Mouse (Mus musculus) adrenal gland (tissue): ENCODE results near the gene Dlx4.

Experiments used
- intact Hi-C: fragments of 180-260 bp; cut with DNase I; formaldehyde crosslinking; loops from one replicate; pipeline ENCODE4 v1.15.1; 2025
- long read RNA-seq, 2 experiments: library from polyadenylated mRNA; unstranded; transcript quantifications; one replicate each; pipeline ENCODE4 v2.0.0; 2020; ENCODE audit warnings: borderline replicate concordance in 1 of 2; ENCODE audit not compliant: insufficient replicate concordance in 1 of 2

The Dlx4 gene
- long read RNA-seq, experiment 1, result 0 reads
- long read RNA-seq, experiment 2, result 0 reads

- intact Hi-C loops, result no loop called here
Measured at GRCm38 (mm10) chr11:95145851-95146403, at the start of gene Dlx4. Dlx4 (minus strand) TSS chr11:95146263.

DNA sequence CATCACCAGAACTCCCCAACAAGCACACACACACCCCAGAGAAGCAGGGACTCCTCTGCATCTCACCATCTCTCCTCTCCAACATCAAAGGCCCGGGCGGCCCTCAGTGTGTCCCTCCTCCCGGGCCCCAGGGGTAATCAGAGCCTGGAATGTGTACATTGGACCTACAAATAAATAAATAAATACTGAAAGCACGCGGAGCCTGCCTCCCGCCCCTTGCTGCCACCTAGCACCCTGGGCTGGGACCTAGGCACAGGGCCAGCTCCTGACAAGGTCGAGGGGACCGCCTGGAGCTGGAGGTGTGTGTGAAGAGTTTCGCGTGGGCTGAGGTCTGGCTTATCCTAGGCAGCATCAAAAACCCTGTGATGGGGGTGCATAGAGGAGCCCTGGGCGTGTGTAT, 43.8 kb upstream of the Dlx4 start:
- intact Hi-C loops, result no loop called here

DNA sequence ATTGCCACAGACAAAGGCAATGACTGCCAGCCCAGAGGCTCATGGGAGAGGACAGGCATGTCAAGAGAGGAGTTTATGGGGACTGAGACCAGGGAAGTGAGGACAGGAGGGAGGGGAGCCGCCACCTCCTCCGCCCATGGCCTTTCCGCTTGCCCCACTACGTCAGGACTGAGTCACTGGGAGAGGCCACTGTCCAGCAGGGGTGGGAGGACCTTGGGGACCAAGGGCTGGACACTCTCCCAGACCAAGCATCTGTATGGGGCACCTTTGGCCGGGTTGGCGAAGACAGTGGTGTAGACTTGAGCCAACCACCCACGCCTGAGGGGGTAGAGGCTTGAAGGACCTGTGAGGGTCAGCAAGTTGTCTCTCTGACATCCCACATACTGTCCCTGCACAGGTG, 40.8 kb upstream of the Dlx4 start:
- intact Hi-C loops, result no loop called here

DNA sequence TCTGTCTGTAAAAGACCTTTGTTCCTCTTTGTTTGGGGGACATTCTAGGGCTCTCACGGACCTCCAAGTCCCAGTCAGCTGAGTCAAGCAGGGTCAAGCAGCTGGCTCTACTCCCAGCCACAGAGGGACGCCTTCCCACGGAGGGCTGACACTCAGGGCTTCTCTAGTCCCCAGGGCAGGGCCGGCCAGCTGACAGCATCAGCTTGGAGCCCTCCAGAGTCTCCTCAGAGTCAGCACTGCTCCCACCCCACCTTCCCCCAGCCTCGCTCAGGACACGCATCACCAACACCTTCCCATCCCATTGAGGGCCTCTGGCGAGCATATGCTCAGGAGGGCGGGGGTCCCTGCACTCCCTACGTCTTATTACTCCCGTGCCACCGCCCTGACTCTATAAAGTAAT, 39.6 kb upstream of the Dlx4 start:
- intact Hi-C loops, result no loop called here

- intact Hi-C loops, result no loop called here
Measured at GRCm38 (mm10) chr11:95184561-95184960, 38.5 kb upstream of the Dlx4 start.

- intact Hi-C loops, result no loop called here
Measured at GRCm38 (mm10) chr11:95179311-95179710, 33.2 kb upstream of the Dlx4 start.

DNA sequence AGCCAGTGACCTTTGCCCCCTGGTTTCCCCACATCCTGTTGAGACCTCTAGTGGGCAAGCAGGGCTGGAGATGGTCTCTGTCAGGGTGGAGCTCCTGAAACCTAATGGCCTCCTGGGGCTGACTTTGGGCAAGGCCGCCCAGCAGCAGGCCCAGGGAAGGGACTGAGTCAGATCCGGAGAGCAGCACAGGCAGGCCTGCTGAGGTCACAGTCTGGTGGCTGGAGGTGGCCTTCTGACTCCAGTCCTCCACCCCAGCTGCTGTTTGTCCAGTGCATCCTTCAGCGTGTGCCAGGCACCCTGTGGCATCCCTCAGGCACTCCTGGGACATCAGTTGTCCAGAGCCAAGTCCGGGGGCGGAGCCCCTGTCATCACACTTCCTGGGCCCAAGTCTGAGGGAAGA, 19.8 kb upstream of the Dlx4 start:
- intact Hi-C loops, result no loop called here

GRCm38 (mm10) chr11:95161708-95162107, 15.6 kb upstream of the Dlx4 start:
- intact Hi-C loops, result no loop called here

- intact Hi-C loops, result no loop called here
Measured at GRCm38 (mm10) chr11:95160693-95161092, 14.6 kb upstream of the Dlx4 start.

- intact Hi-C loops, result no loop called here
Measured at GRCm38 (mm10) chr11:95159763-95160371, 13.8 kb upstream of the Dlx4 start.

DNA sequence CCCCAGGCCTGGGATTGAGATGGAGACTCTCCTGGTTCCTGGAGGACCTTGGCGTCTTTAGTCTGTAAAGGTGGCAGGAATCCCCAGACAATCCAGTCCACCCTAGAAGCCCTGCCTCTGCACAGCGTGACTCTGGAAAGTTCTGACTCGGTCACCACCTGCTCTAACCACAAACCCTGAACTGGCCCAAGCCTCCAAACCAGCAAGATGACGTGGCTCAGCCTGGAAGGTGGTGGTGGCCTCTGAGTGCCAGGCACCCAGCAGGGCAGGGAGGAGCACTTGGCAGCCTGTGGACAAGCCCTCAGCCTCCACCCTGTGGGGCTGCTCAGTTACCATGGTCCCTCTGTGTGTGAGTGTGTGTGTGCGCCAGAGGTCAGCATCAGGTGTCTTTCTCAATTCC, 11.8 kb upstream of the Dlx4 start:
- intact Hi-C loops, result no loop called here

- intact Hi-C loops, result no loop called here
Measured at GRCm38 (mm10) chr11:95157356-95157755, 11.3 kb upstream of the Dlx4 start.

DNA sequence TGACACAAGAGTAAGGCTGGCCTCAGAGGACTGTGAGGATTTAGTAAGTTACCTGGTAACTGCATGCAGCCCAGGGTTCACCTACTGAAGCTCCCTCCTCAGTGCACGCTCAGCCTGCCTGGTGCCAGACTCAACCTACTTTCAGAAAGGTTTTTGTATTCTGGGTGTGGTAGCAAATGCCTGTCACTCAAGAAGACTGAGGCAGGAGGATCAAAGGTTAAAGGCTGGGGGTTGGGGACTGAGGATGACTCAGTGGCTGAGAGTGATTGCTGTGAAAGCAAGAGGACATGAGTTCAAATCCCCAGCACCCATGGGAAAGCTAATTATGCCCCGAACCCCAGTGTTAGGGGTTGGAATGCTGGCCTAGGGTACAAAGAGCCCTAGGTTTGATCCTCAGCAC, 9.4 kb upstream of the Dlx4 start:
- intact Hi-C loops, result no loop called here

DNA sequence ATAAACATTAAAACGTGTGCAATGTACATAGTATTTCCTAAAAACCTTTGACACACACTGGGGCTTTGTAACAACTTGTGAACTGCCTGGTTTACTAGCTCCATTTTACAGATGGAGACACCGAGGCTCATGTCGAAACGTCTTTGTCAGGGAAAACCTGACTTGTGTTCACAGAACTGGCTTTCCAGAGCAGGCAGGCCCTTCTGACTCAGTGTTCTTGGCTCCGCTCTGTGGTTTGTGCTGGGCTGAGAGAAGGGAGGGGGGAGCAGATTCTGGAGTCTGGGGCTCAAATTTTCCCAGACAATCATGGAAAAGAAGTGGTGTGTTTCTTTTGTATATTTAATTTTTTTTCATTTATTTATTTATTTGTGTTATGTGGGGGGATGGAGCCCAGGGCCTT, 7.6 kb upstream of the Dlx4 start:
- intact Hi-C loops, result no loop called here

GRCm38 (mm10) chr11:95153116-95153515, 7.1 kb upstream of the Dlx4 start:
- intact Hi-C loops, result no loop called here

DNA sequence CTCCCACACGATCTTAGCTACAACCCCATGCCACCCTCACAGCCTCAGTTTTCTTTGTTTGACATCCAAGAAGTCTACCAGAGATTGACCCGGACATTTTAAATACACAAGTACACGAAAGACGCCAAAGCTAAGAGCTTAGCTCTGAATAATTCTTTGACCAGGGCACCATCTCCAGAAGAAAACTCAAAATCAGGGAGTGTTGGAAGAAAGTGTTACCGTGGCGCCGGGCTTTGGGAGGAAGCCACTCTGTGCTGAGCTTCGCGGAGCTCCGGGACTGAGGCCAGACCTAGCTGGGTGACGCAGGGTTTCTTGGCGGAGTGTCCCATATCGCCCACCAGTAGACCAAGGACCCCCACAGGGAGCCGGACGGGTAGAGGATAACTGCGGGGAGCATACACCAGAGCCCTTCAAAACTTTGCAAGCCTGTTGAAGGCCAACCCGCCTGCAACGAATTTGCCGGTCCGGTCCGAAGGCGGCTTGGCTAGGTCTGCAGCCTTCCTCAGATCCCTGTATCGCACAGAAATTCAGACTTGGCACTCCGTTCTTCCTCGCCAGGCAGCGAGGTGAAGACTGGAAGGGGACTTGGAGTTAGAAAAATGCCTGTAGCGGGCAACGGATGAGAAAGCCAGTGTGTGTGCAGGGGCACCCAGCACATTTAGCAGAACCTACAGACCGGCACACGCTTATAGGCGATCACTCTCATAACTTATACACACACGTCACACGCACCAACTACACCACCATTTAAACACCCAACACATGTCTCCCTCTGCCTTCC, 4.4 kb upstream of the Dlx4 start:
- intact Hi-C loops, result no loop called here

- intact Hi-C loops, result no loop called here
Measured at GRCm38 (mm10) chr11:95149462-95150268, 3.6 kb upstream of the Dlx4 start.

DNA sequence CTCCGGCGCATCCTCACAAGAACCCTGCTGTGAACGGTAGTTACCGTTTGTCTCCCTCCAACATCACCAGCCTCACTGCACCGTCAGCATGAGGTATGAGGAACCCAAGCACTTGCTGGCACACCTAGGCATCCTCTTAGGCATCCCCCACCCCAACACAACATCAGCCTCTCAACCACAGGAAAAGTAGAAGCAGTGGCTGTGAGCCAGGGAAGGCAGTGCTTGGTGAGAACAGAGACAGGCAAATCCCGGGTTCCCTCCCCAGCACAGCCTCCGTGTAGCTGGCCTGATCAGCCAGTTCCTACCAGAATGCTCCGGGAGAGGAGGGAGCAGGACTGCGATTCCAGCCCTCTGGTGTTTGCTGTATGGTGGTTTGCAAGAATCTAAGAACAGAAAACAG, 2.7 kb upstream of the Dlx4 start:
- intact Hi-C loops, result no loop called here

GRCm38 (mm10) chr11:95144946-95145483, 1.0 kb downstream of the Dlx4 start:
- intact Hi-C loops, result no loop called here

GRCm38 (mm10) chr11:95144091-95144945, 1.7 kb downstream of the Dlx4 start:
- intact Hi-C loops, result no loop called here

- intact Hi-C loops, result no loop called here
Measured at GRCm38 (mm10) chr11:95143663-95144062, 2.4 kb downstream of the Dlx4 start.
